Mouse (Mus musculus): Measurements from ENCODE around the gene Ube2cbp. TPM values are rescaled to one million over a fixed set of nuclear protein-coding genes. Genes with fewer than 3 reads are reported as not detected.

Ube2cbp gene
- polyA plus RNA-seq, 1 experiment from 2014 or later: 5.9 TPM

Other genes with a start within 250 kb of the Ube2cbp start
- 9.7 and 12.2 TPM in 2 replicates for gene Dop1a, start 2.2 kb upstream of the Ube2cbp start, polyA plus RNA-seq (2014; fragmentation: Nextera tagmentation; extraction: Ambion mirVana)
- gene Pgm3, start 106.9 kb upstream of the Ube2cbp start, polyA plus RNA-seq (2014; fragmentation: Nextera tagmentation; extraction: Ambion mirVana): 25.9 and 28.3 TPM in 2 replicates
- gene Rwdd2a, start 107.0 kb upstream of the Ube2cbp start, polyA plus RNA-seq (2014; fragmentation: Nextera tagmentation; extraction: Ambion mirVana): 2.4 and 2.5 TPM in 2 replicates
- gene Me1, start 231.0 kb upstream of the Ube2cbp start, polyA plus RNA-seq (2014; fragmentation: Nextera tagmentation; extraction: Ambion mirVana): 6.6 and 7.7 TPM in 2 replicates

All from liver, embryonic 11.5 days (tissue).